Mouse (Mus musculus) CH12.LX (cell line): Measurements from ENCODE around the gene Slc43a2. TPM values are rescaled to one million over a fixed set of nuclear protein-coding genes. Genes with fewer than 3 reads are reported as not detected.

Experiments
- DNase-seq: peaks from one replicate; pipeline ENCODE4 v3.0.0-alpha.2; 2013; ENCODE audit errors: extremely low read depth
- H3K27ac ChIP-seq: 2 replicates; pipeline ENCODE4 v1.5.1; 2012; ENCODE audit warnings: low read depth, mild to moderate bottlenecking, control low read depth, moderate library complexity; ENCODE audit not compliant: insufficient read depth
- H3K27me3 ChIP-seq: replicated peaks from 2 replicates; pipeline ENCODE3; 2012; ENCODE audit warnings: inconsistent platforms
- H3K36me3 ChIP-seq, 2 experiments: replicated peaks in 1 of 2; 2 replicates each; pipeline versions ENCODE3 to v1.6.1; 2012; ENCODE audit warnings: inconsistent platforms in 1 of 2, low read length in 1 of 2, mild to moderate bottlenecking in 1 of 2, mixed read lengths in 1 of 2, moderate library complexity in 1 of 2; ENCODE audit not compliant: control insufficient read depth in 1 of 2, insufficient read depth in 1 of 2
- H3K4me1 ChIP-seq, 2 experiments: 2 replicates each; pipeline ENCODE4 v1.6.1; 2012; ENCODE audit warnings: inconsistent platforms in 1 of 2, moderate library complexity in 1 of 2; ENCODE audit not compliant: insufficient read depth in 2 of 2, control insufficient read depth in 1 of 2
- H3K4me2 ChIP-seq: 2 replicates; pipeline ENCODE4 v1.6.1; 2012; ENCODE audit warnings: low read depth, mild to moderate bottlenecking, control low read depth; ENCODE audit not compliant: poor library complexity, insufficient read depth, severe bottlenecking
- H3K4me3 ChIP-seq, 3 experiments: fragments of 150-350 bp in 1 of 3; sonication (generic) in 1 of 3; replicated peaks in 1 of 3; 2 replicates each; pipeline versions ENCODE3 to v1.5.1; 2011 to 2012; ENCODE audit warnings: low read depth in 2 of 3, low read length in 2 of 3, mild to moderate bottlenecking in 2 of 3, moderate library complexity in 2 of 3, control low read depth in 1 of 3, improper control_type of control experiment in 1 of 3, inconsistent platforms in 1 of 3, mixed read lengths in 1 of 3; ENCODE audit not compliant: poor library complexity in 1 of 3
- H3K79me2 ChIP-seq: replicated peaks from 2 replicates; pipeline ENCODE4 v1.6.1; 2012; ENCODE audit warnings: mild to moderate bottlenecking, moderate library complexity; ENCODE audit not compliant: control insufficient read depth, poor library complexity, insufficient read depth, severe bottlenecking; ENCODE audit errors: extremely low read depth
- H3K9ac ChIP-seq: 2 replicates; pipeline ENCODE4 v1.6.1; 2012; ENCODE audit warnings: low read depth, mild to moderate bottlenecking, control low read depth, moderate library complexity; ENCODE audit not compliant: insufficient read depth
- H3K9me3 ChIP-seq: replicated peaks from 2 replicates; pipeline ENCODE3; 2012; ENCODE audit warnings: low read length, inconsistent platforms, mixed read lengths
- CHD1 ChIP-seq: IDR thresholded peaks from 2 replicates; pipeline ENCODE4 v1.6.1; 2012; ENCODE audit warnings: low read depth, low read length, improper control_type of control experiment, inconsistent platforms
- CTCF ChIP-seq, 2 experiments: IDR thresholded peaks in 1 of 2; conservative IDR thresholded peaks in 1 of 2; 2 replicates each; pipeline ENCODE4 v1.5.1; 2011 to 2012; ENCODE audit warnings: low read depth in 2 of 2, low read length in 2 of 2, improper control_type of control experiment in 1 of 2, inconsistent platforms in 1 of 2, mild to moderate bottlenecking in 1 of 2, moderate library complexity in 1 of 2
- E2F4 ChIP-seq: IDR thresholded peaks from 2 replicates; pipeline ENCODE4 v1.6.1; 2011; ENCODE audit warnings: low read depth, low read length, improper control_type of control experiment; ENCODE audit not compliant: insufficient replicate concordance
- EP300 ChIP-seq: IDR thresholded peaks from 2 replicates; pipeline ENCODE4 v1.6.1; 2011; ENCODE audit warnings: low read length, improper control_type of control experiment
- ETS1 ChIP-seq: conservative IDR thresholded peaks from 2 replicates; pipeline ENCODE4 v1.6.1; 2012; ENCODE audit warnings: low read depth, mild to moderate bottlenecking, inconsistent platforms, low read length, improper control_type of control experiment, moderate library complexity
- GABPA ChIP-seq: IDR thresholded peaks from 2 replicates; pipeline ENCODE4 v1.6.1; 2012; ENCODE audit warnings: low read depth, low read length, improper control_type of control experiment, inconsistent platforms; ENCODE audit not compliant: insufficient replicate concordance
- IRF4 ChIP-seq: IDR thresholded peaks from 2 replicates; pipeline ENCODE4 v1.6.1; 2014; ENCODE audit warnings: low read depth, mild to moderate bottlenecking, inconsistent platforms, low read length, improper control_type of control experiment
- JUN ChIP-seq: IDR thresholded peaks from 2 replicates; pipeline ENCODE4 v1.6.1; 2011; ENCODE audit warnings: low read depth, mild to moderate bottlenecking, low read length, improper control_type of control experiment, moderate library complexity; ENCODE audit not compliant: insufficient read depth
- JUND ChIP-seq: conservative IDR thresholded peaks from 2 replicates; pipeline ENCODE4 v1.6.1; 2011; ENCODE audit warnings: low read depth, low read length, improper control_type of control experiment
- KAT2A ChIP-seq: IDR thresholded peaks from 2 replicates; pipeline ENCODE4 v1.6.1; 2012; ENCODE audit warnings: low read length, improper control_type of control experiment, inconsistent platforms; ENCODE audit not compliant: insufficient replicate concordance
- MAFK ChIP-seq: IDR thresholded peaks from 2 replicates; pipeline ENCODE4 v1.6.1; 2011; ENCODE audit warnings: low read length, improper control_type of control experiment; ENCODE audit not compliant: insufficient replicate concordance
- MAX ChIP-seq: IDR thresholded peaks from 2 replicates; pipeline ENCODE4 v1.6.1; 2011; ENCODE audit warnings: low read length, improper control_type of control experiment
- MAZ ChIP-seq: IDR thresholded peaks from 2 replicates; pipeline ENCODE4 v1.6.1; 2012; ENCODE audit warnings: low read depth, mild to moderate bottlenecking, inconsistent platforms, low read length, improper control_type of control experiment, moderate library complexity
- MEF2A ChIP-seq: IDR thresholded peaks from 2 replicates; pipeline ENCODE4 v1.6.1; 2014; ENCODE audit warnings: low read depth, mild to moderate bottlenecking, inconsistent platforms, low read length, improper control_type of control experiment, borderline replicate concordance
- MYC ChIP-seq: IDR thresholded peaks from 2 replicates; pipeline ENCODE4 v1.6.1; 2011; ENCODE audit warnings: low read depth, mild to moderate bottlenecking, improper control_type of control experiment, low read length
- NELFE ChIP-seq: IDR thresholded peaks from 2 replicates; pipeline ENCODE4 v1.6.1; 2011; ENCODE audit warnings: low read depth, low read length, improper control_type of control experiment
- NRF1 ChIP-seq: IDR thresholded peaks from 2 replicates; pipeline ENCODE4 v1.6.1; 2014; ENCODE audit warnings: low read depth, mild to moderate bottlenecking, inconsistent platforms, low read length, improper control_type of control experiment, moderate library complexity
- PAX5 ChIP-seq: IDR thresholded peaks from 2 replicates; pipeline ENCODE4 v1.6.1; 2012; ENCODE audit warnings: low read length, inconsistent platforms, mixed read lengths
- POLR2A ChIP-seq: IDR thresholded peaks from 2 replicates; pipeline ENCODE4 v1.6.1; 2011; ENCODE audit warnings: low read depth, mild to moderate bottlenecking, improper control_type of control experiment, low read length
- POLR2AphosphoS2 ChIP-seq: IDR thresholded peaks from 2 replicates; pipeline ENCODE4 v1.6.1; 2011; ENCODE audit warnings: low read depth, low read length, improper control_type of control experiment
- RAD21 ChIP-seq: IDR thresholded peaks from 2 replicates; pipeline ENCODE4 v1.6.1; 2011; ENCODE audit warnings: low read depth, mild to moderate bottlenecking, low read length, improper control_type of control experiment, moderate library complexity
- RCOR1 ChIP-seq: conservative IDR thresholded peaks from 2 replicates; pipeline ENCODE4 v1.6.1; 2012; ENCODE audit warnings: low read depth, mild to moderate bottlenecking, inconsistent platforms, low read length, improper control_type of control experiment
- SIN3A ChIP-seq: IDR thresholded peaks from 2 replicates; pipeline ENCODE4 v1.6.1; 2012; ENCODE audit warnings: low read length, improper control_type of control experiment, inconsistent platforms
- TBP ChIP-seq: conservative IDR thresholded peaks from 2 replicates; pipeline ENCODE4 v1.6.1; 2011; ENCODE audit warnings: low read depth, low read length, improper control_type of control experiment
- TCF12 ChIP-seq: IDR thresholded peaks from 2 replicates; pipeline ENCODE4 v1.6.1; 2014; ENCODE audit warnings: low read depth, mild to moderate bottlenecking, inconsistent platforms, low read length, improper control_type of control experiment
- USF1 ChIP-seq: IDR thresholded peaks from 2 replicates; pipeline ENCODE4 v1.6.1; 2014; ENCODE audit warnings: low read depth, mild to moderate bottlenecking, inconsistent platforms, low read length, improper control_type of control experiment
- ZKSCAN1 ChIP-seq: IDR thresholded peaks from 2 replicates; pipeline ENCODE4 v1.6.1; 2012; ENCODE audit warnings: low read depth, inconsistent platforms, low read length, improper control_type of control experiment, borderline replicate concordance
- ZMIZ1 ChIP-seq: IDR thresholded peaks from 2 replicates; pipeline ENCODE4 v1.6.1; 2012; ENCODE audit warnings: low read depth, mild to moderate bottlenecking, inconsistent platforms, low read length, improper control_type of control experiment
- dilution Hi-C: fragments of 300-500 bp; cut with MboI; formaldehyde crosslinking; loops from 2 replicates; pipeline ENCODE4 v1.14.3; 2020; ENCODE audit warnings: low sequenced_read_pairs; ENCODE audit not compliant: extremely low pct_unique_long_range_greater_than_20kb, extremely low pct_ligation_motif_present
- in situ Hi-C: fragments of 300-500 bp; cut with MboI; formaldehyde crosslinking; loops from 3 replicates; pipeline ENCODE4 v1.14.3; 2019; ENCODE audit warnings: low sequenced_read_pairs, low pct_ligation_motif_present, low pct_unique_long_range_greater_than_20kb, mixed read lengths
- polyA plus RNA-seq: library from polyadenylated mRNA; unstranded; fragments of >175 nt; gene quantifications from 2 replicates; pipeline ENCODE4 v1.2.1, GENCODE M21; 2012; ENCODE audit warnings: low read depth; ENCODE audit not compliant: insufficient read length
- total RNA-seq, 2 experiments: library from RNA; depleted of rRNA; stranded (reverse); fragments of 300-350 nt in 1 of 2; fragments of >200 nt in 1 of 2; gene quantifications; 2 replicates each; pipeline ENCODE4 v1.2.3; 2012 to 2014

Gene Slc43a2
- total and polyA plus RNA-seq, 3 experiments = 5.0 to 8.9 (median 8.8) TPM

DNA sequence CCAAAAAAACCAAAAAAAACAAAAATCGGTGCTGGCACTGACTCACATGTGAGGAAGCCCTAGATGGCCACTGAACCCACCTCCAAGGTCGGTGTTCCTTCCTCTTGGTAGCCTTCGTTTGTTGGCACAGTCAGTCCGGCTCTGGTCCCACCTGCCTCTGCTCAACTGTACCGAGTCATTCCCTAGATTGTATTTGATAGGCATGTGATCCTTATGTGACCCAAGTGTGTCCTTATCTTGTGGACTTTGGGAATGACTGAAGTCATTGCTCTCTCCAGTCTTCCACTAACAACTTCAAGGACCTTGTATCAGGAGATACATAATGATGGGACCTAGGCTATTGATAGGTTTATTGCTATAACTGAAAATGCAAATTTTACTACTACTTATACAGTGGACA, 73.3 kb downstream of the Slc43a2 start:
- Histone ChIP-seq H3K27me3 (no peaks in the 10 kb centered on the region), H3K4me2 (no peak overlapping the region), H3K4me3 (no peak overlapping the region), H3K9ac (no peak overlapping the region), H3K79me2 (no peaks in the 10 kb centered on the region), H3K4me1 (peaks cover 0 to 16% of the 10 kb centered on the region in 2 experiments; a peak in 2 of 4 replicates), H3K9me3 (no peaks in the 10 kb centered on the region), H3K27ac (no peak overlapping the region), H3K36me3 (peaks cover 74 to 96% of the 10 kb centered on the region in 2 experiments)
- DNase-seq = no peak
- in situ Hi-C loops = no loop called here
- TF ChIP-seq JUN (no peak), CHD1 (no peak), E2F4 (no peak), ETS1 (no peak), POLR2A (no peak), MYC (no peak), NELFE (no peak), GABPA (no peak), MAFK (no peak), EP300 (no peak), ZMIZ1 (no peak), TCF12 (no peak), KAT2A (no peak), MAX (no peak), JUND (no peak), ZKSCAN1 (no peak), MEF2A (no peak), USF1 (no peak), CTCF (conservative IDR thresholded peaks at IDR 0.05 in 1 of 2, IDR thresholded peaks at IDR 0.05 in 1 of 2; ENCODE audit: low read depth in 2 of 2, low read length in 2 of 2) (no peak)
- dilution Hi-C loops = no loop called here

DNA sequence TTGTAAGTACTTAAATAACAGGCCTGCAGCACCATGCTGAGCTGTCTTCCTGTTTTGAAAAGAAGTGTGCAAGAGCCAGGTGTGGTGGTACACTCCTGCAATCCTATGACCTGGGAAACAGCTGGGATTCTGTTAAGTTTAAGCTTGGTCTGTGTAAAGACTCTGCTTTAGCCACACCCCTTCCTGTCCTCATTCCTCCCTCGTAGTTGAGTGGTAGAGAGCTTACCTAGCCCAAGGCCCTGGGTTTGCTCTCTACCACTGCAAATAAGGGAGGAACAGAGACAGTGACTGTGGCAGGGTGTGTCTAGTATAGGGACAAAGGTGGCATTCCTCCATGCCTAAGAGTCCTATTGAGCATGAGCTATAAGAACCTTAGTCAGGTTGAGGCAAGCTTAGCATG, 73.8 kb downstream of the Slc43a2 start:
- H3K9me3 ChIP-seq = no peaks in the 10 kb centered on the region
- no peak overlapping the region for H3K27ac ChIP-seq
- no peaks in the 10 kb centered on the region for H3K79me2 ChIP-seq
- dilution Hi-C loops (no loop called here), in situ Hi-C loops (no loop called here)
- no peak overlapping the region for H3K9ac ChIP-seq
- DNase-seq = no peak
- no peaks in the 10 kb centered on the region for H3K27me3 ChIP-seq
- peaks cover 75 to 96% of the 10 kb centered on the region in 2 experiments for H3K36me3 ChIP-seq
- no peak overlapping the region for H3K4me3 ChIP-seq
- H3K4me2 ChIP-seq = no peak overlapping the region
- peaks cover 0 to 16% of the 10 kb centered on the region in 2 experiments; a peak in 2 of 4 replicates for H3K4me1 ChIP-seq
- no peak for TF ChIP-seq IRF4
- no peak for TF ChIP-seq PAX5
- TF ChIP-seq NRF1 = no peak
- no peak for TF ChIP-seq SIN3A
- TF ChIP-seq MAZ = no peak
- TF ChIP-seq RAD21 = no peak
- no peak for TF ChIP-seq TBP
- no peak for TF ChIP-seq MAFK
- no peak for TF ChIP-seq POLR2AphosphoS2
- TF ChIP-seq EP300 = no peak
- no peak for TF ChIP-seq RCOR1
